Mouse (Mus musculus): ENCODE measurements at regions not wholly inside any gene's neighbourhood (a gene's known extent, or its start where the extent isn't known, plus 50 kb on each side); places are given as distances from the start of the nearest gene placed in this dataset.

- no peak for TF ChIP-seq POLR2A (IDR thresholded peaks at IDR 0.05; ENCODE audit: insufficient read depth, low read depth, low read length)
- no peak for TF ChIP-seq CTCF (IDR thresholded peaks at IDR 0.05; ENCODE audit: insufficient read depth, low read depth, low read length)
- H3K4me1 ChIP-seq (ENCODE audit: control insufficient read depth, insufficient read depth, low read length) = no peaks in the 10 kb centered on the region
- no peak overlapping the region for H3K27ac ChIP-seq (ENCODE audit: insufficient read depth, low read depth, low read length)
- 48% methylated on average over 3 of the region's 3 CpGs for WGBS
- H3K4me3 ChIP-seq (ENCODE audit: insufficient read depth, low read depth, low read length) = no peak overlapping the region
These were observed 363.0 kb downstream of the Sorl1 start for GRCm38 (mm10) chr9:41761050-41761576.

GRCm38 (mm10) chr9:41754434-41755002, 369.6 kb downstream of the Sorl1 start:
- 65% methylated on average over 6 of the region's 6 CpGs for WGBS
- TF ChIP-seq POLR2A (IDR thresholded peaks at IDR 0.05; ENCODE audit: insufficient read depth, low read depth, low read length) = no peak
- no peak for TF ChIP-seq CTCF (IDR thresholded peaks at IDR 0.05; ENCODE audit: insufficient read depth, low read depth, low read length)
- Histone ChIP-seq H3K27ac (ENCODE audit: insufficient read depth, low read depth, low read length) (no peak overlapping the region), H3K4me1 (ENCODE audit: control insufficient read depth, insufficient read depth, low read length) (no peaks in the 10 kb centered on the region), H3K4me3 (ENCODE audit: insufficient read depth, low read depth, low read length) (no peak overlapping the region)

GRCm38 (mm10) chr9:41745979-41746647, 378.0 kb downstream of the Sorl1 start:
- WGBS = 96% methylated on average over 5 of the region's 5 CpGs
- no peak overlapping the region for H3K27ac ChIP-seq (ENCODE audit: insufficient read depth, low read depth, low read length)
- H3K4me1 ChIP-seq (ENCODE audit: control insufficient read depth, insufficient read depth, low read length) = no peaks in the 10 kb centered on the region
- TF ChIP-seq CTCF (IDR thresholded peaks at IDR 0.05; ENCODE audit: insufficient read depth, low read depth, low read length) = no peak
- no peak for TF ChIP-seq POLR2A (IDR thresholded peaks at IDR 0.05; ENCODE audit: insufficient read depth, low read depth, low read length)
- no peak overlapping the region for H3K4me3 ChIP-seq (ENCODE audit: insufficient read depth, low read depth, low read length)

GRCm38 (mm10) chr9:41741500-41741899, 382.6 kb downstream of the Sorl1 start:
- 73% methylated on average over 5 of the region's 5 CpGs for WGBS
- Histone ChIP-seq H3K4me3 (ENCODE audit: insufficient read depth, low read depth, low read length) (no peak overlapping the region), H3K4me1 (ENCODE audit: control insufficient read depth, insufficient read depth, low read length) (peaks cover 2% of the 10 kb centered on the region), H3K27ac (ENCODE audit: insufficient read depth, low read depth, low read length) (no peak overlapping the region)
- TF ChIP-seq POLR2A (IDR thresholded peaks at IDR 0.05; ENCODE audit: insufficient read depth, low read depth, low read length) (no peak), CTCF (IDR thresholded peaks at IDR 0.05; ENCODE audit: insufficient read depth, low read depth, low read length) (no peak)

GRCm38 (mm10) chr9:41740536-41740935, 383.6 kb downstream of the Sorl1 start:
- H3K4me3 ChIP-seq (ENCODE audit: insufficient read depth, low read depth, low read length) = no peak overlapping the region
- TF ChIP-seq POLR2A (IDR thresholded peaks at IDR 0.05; ENCODE audit: insufficient read depth, low read depth, low read length) (no peak), CTCF (IDR thresholded peaks at IDR 0.05; ENCODE audit: insufficient read depth, low read depth, low read length) (no peak)
- 95% methylated on average over 8 of the region's 8 CpGs for WGBS
- no peak overlapping the region for H3K27ac ChIP-seq (ENCODE audit: insufficient read depth, low read depth, low read length)
- H3K4me1 ChIP-seq (ENCODE audit: control insufficient read depth, insufficient read depth, low read length) = peaks cover 5% of the 10 kb centered on the region

- H3K27ac ChIP-seq (ENCODE audit: insufficient read depth, low read depth, low read length) = no peak overlapping the region
- peaks cover 7% of the 10 kb centered on the region for H3K4me1 ChIP-seq (ENCODE audit: control insufficient read depth, insufficient read depth, low read length)
- H3K4me3 ChIP-seq (ENCODE audit: insufficient read depth, low read depth, low read length) = no peak overlapping the region
- 78% methylated on average over 6 of the region's 6 CpGs for WGBS
- TF ChIP-seq POLR2A (IDR thresholded peaks at IDR 0.05; ENCODE audit: insufficient read depth, low read depth, low read length) = no peak
- TF ChIP-seq CTCF (IDR thresholded peaks at IDR 0.05; ENCODE audit: insufficient read depth, low read depth, low read length) = no peak
These were observed 386.4 kb downstream of the Sorl1 start for GRCm38 (mm10) chr9:41737671-41738070.

- H3K27ac ChIP-seq (ENCODE audit: insufficient read depth, low read depth, low read length) = no peak overlapping the region
- H3K4me3 ChIP-seq (ENCODE audit: insufficient read depth, low read depth, low read length) = peak overlapping the region; percentile 42
- TF ChIP-seq POLR2A (IDR thresholded peaks at IDR 0.05; ENCODE audit: insufficient read depth, low read depth, low read length) (no peak), CTCF (IDR thresholded peaks at IDR 0.05; ENCODE audit: insufficient read depth, low read depth, low read length) (no peak)
- peaks cover 7% of the 10 kb centered on the region for H3K4me1 ChIP-seq (ENCODE audit: control insufficient read depth, insufficient read depth, low read length)
- 47% methylated on average over 6 of the region's 6 CpGs for WGBS
These were observed 387.2 kb downstream of the Sorl1 start for GRCm38 (mm10) chr9:41736881-41737280.

- TF ChIP-seq POLR2A (IDR thresholded peaks at IDR 0.05; ENCODE audit: insufficient read depth, low read depth, low read length) (no peak), CTCF (IDR thresholded peaks at IDR 0.05; ENCODE audit: insufficient read depth, low read depth, low read length) (no peak)
- WGBS = 2% methylated on average over 16 of the region's 16 CpGs
- peaks cover 7% of the 10 kb centered on the region for H3K4me1 ChIP-seq (ENCODE audit: control insufficient read depth, insufficient read depth, low read length)
- H3K4me3 ChIP-seq (ENCODE audit: insufficient read depth, low read depth, low read length) = peak overlapping the region; percentile 48
- H3K27ac ChIP-seq (ENCODE audit: insufficient read depth, low read depth, low read length) = peak overlapping the region; percentile 45
These were observed 387.8 kb downstream of the Sorl1 start for GRCm38 (mm10) chr9:41736234-41736859.
